In the genomic region with DNA sequence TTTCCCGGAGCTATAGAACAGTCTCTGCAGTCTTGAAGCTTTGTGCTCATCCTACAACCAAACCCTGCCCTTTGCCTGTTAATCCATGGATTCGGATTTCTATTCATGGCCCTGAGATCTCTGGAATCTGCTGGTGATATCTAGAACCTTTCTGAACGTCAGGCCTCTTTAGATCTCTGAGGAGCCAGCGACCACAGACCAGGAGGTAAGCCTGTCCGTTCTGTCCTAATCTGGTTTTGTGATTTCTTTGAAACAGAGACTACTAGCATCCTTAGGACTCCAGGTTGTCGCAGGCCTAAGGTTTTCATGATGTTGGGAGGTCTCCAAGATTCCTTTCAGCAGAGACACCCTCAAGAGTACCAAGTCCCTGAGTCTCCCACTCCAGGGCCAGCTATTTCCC, we compare ENCODE assay signal across 9 mouse cellular contexts. TPM values are rescaled to one million over a fixed set of nuclear protein-coding genes. Genes with fewer than 3 reads are reported as not detected.
DNase-seq lines count a peak whose midpoint lies in the region; ATAC-seq and TF ChIP-seq lines count a peak whose summit lies in the region.
"Had no signal": no experiment of that assay in that cellular context is flagged by ENCODE, and none has a peak within 500 bp of the region (broad histone marks: within the 10 kb centered on the region; RNA-seq: fewer than 3 reads in every experiment).

No protein-coding gene starts in this region.

- H3K27ac ChIP-seq in heart, embryonic 12.5 days (ENCODE audit: poor library complexity, severe bottlenecking): peak overlapping the region; percentile 97
- peak overlapping the region; percentile 28; the same call in 1 of the 2 replicates for H3K27ac ChIP-seq in MEL (ENCODE audit: control insufficient read depth, low read depth, low read length)
- H3K27ac ChIP-seq in forebrain, embryonic 12.5 days: peak overlapping the region; percentile 94
- peak overlapping the region; percentile 93 for H3K27ac ChIP-seq in limb, embryonic 10.5 days
- peak overlapping the region; percentile 93 for H3K27ac ChIP-seq in midbrain, postnatal 0 days (ENCODE audit: low read depth, low read length)

- peaks cover 4% of the 10 kb centered on the region for H3K79me2 ChIP-seq in MEL (ENCODE audit: control insufficient read depth, insufficient read depth, low read length, poor library complexity)

- TF ChIP-seq RAD21 in MEL (IDR thresholded peaks at IDR 0.05; ENCODE audit: low read depth, low read length): no peak

- no peak for TF ChIP-seq EP300 in MEL (IDR thresholded peaks at IDR 0.05; ENCODE audit: low read depth in 1 of 2, low read length in 2 of 2)

- WGBS in heart, embryonic 12.5 days: 20% methylated on average over 6 of the region's 6 CpGs
- 22% methylated on average over 6 of the region's 6 CpGs for WGBS in forebrain, embryonic 12.5 days
- 46% methylated on average over 6 of the region's 6 CpGs for WGBS in limb, embryonic 10.5 days
- 12% methylated on average over 6 of the region's 6 CpGs for WGBS in midbrain, postnatal 0 days

- peak overlapping the region; percentile 68 for H3K4me3 ChIP-seq in heart, embryonic 12.5 days
- H3K4me3 ChIP-seq in MEL (ENCODE audit: control insufficient read depth in 1 of 2, insufficient read depth in 1 of 2, low read depth in 2 of 2, low read length in 2 of 2): peak overlapping the region; percentile 76 to 95
- H3K4me3 ChIP-seq in forebrain, embryonic 12.5 days (replicated peaks): peak overlapping the region; percentile 69
- peak overlapping the region; percentile 70 for H3K4me3 ChIP-seq in limb, embryonic 10.5 days
- peak overlapping the region; percentile 72 for H3K4me3 ChIP-seq in midbrain, postnatal 0 days (ENCODE audit: low read depth, low read length)

- peak overlapping the region; percentile 86 for H3K4me2 ChIP-seq in heart, embryonic 12.5 days
- peak overlapping the region; percentile 87 for H3K4me2 ChIP-seq in forebrain, embryonic 12.5 days
- H3K4me2 ChIP-seq in midbrain, postnatal 0 days (ENCODE audit: low read depth, low read length, poor library complexity, severe bottlenecking): peak overlapping the region; percentile 61

- no peak for TF ChIP-seq POLR2A in MEL (IDR thresholded peaks at IDR 0.05; ENCODE audit: control insufficient read depth in 1 of 2, insufficient read depth in 1 of 2, low read depth in 1 of 2, low read length in 2 of 2, poor library complexity in 1 of 2)

- ATAC-seq in heart, embryonic 12.5 days (ENCODE audit: insufficient number of reproducible peaks, low FRiP score): no peak
- ATAC-seq in forebrain, embryonic 12.5 days (ENCODE audit: low FRiP score): no peak; the same call in none of the 2 replicates
- ATAC-seq in midbrain, postnatal 0 days (ENCODE audit: low FRiP score): peak; percentile 1; the same call in 1 of the 2 replicates

- peak overlapping the region; percentile 78 for H3K9ac ChIP-seq in heart, embryonic 12.5 days
- peak overlapping the region; percentile 72 for H3K9ac ChIP-seq in MEL (ENCODE audit: control insufficient read depth, low read depth, low read length, poor library complexity, severe bottlenecking)
- H3K9ac ChIP-seq in forebrain, embryonic 12.5 days: peak overlapping the region; percentile 56; the same call in 1 of the 2 replicates
- H3K9ac ChIP-seq in midbrain, postnatal 0 days (replicated peaks; ENCODE audit: low read length, poor library complexity, severe bottlenecking): peak overlapping the region; percentile 54

- H3K4me1 ChIP-seq in heart, embryonic 12.5 days (replicated peaks): peaks cover 39% of the 10 kb centered on the region
- H3K4me1 ChIP-seq in MEL (ENCODE audit: control insufficient read depth in 1 of 2, insufficient read depth in 2 of 2, low read length in 2 of 2): peaks cover 0 to 11% of the 10 kb centered on the region in 2 experiments; a peak in 2 of 4 replicates
- peaks cover 51% of the 10 kb centered on the region for H3K4me1 ChIP-seq in forebrain, embryonic 12.5 days
- H3K4me1 ChIP-seq in limb, embryonic 10.5 days: peaks cover 45% of the 10 kb centered on the region
- H3K4me1 ChIP-seq in midbrain, postnatal 0 days (ENCODE audit: insufficient read depth, low read length): peaks cover 10% of the 10 kb centered on the region; the same call in 1 of the 2 replicates

- TF ChIP-seq CTCF in MEL (IDR thresholded peaks at IDR 0.05 in 2 of 3, conservative IDR thresholded peaks at IDR 0.05 in 1 of 3; ENCODE audit: control insufficient read depth in 1 of 3, insufficient read depth in 1 of 3, low read depth in 2 of 3, low read length in 3 of 3, poor library complexity in 1 of 3, severe bottlenecking in 1 of 3): no peak
- TF ChIP-seq CTCF in midbrain, postnatal 0 days (IDR thresholded peaks at IDR 0.05): no peak

- no peak for DNase-seq in heart, adult 18-20 months
- no peak for DNase-seq in MEL (ENCODE audit: low read depth, low spot score)
- DNase-seq in limb, embryonic 10.5 days (ENCODE audit: low spot score): no peak
- no peak for DNase-seq in midbrain, postnatal 0 days (ENCODE audit: low spot score)
- DNase-seq in thymus, postnatal 25 days: no peak
- no peak for DNase-seq in Muller cell, postnatal 12 days (ENCODE audit: inconsistent ontology term)

- peaks cover 14% of the 10 kb centered on the region for H3K9me3 ChIP-seq in heart, embryonic 12.5 days (replicated peaks)
- H3K9me3 ChIP-seq in MEL (replicated peaks; ENCODE audit: insufficient read depth, low read length): no peaks in the 10 kb centered on the region
- peaks cover 7% of the 10 kb centered on the region for H3K9me3 ChIP-seq in forebrain, embryonic 12.5 days
- H3K9me3 ChIP-seq in limb, embryonic 10.5 days (replicated peaks): no peaks in the 10 kb centered on the region
- H3K9me3 ChIP-seq in midbrain, postnatal 0 days (ENCODE audit: low read length): no peaks in the 10 kb centered on the region

- H3K27me3 ChIP-seq in heart, embryonic 12.5 days (replicated peaks): peaks cover 9% of the 10 kb centered on the region; the same call in 1 of the 2 replicates
- H3K27me3 ChIP-seq in MEL (ENCODE audit: control insufficient read depth in 1 of 2, insufficient read depth in 2 of 2, low read length in 2 of 2): no peaks in the 10 kb centered on the region; a peak in 2 of 4 replicates
- H3K27me3 ChIP-seq in forebrain, embryonic 12.5 days: peaks cover 16% of the 10 kb centered on the region
- peaks cover 21% of the 10 kb centered on the region for H3K27me3 ChIP-seq in limb, embryonic 10.5 days (ENCODE audit: low read depth, poor library complexity, severe bottlenecking)
- no peaks in the 10 kb centered on the region for H3K27me3 ChIP-seq in midbrain, postnatal 0 days (ENCODE audit: insufficient read depth, low read length)

- H3K36me3 ChIP-seq in heart, embryonic 12.5 days: peaks cover 29% of the 10 kb centered on the region
- peaks cover 2 to 10% of the 10 kb centered on the region in 2 experiments; a peak in 3 of 4 replicates for H3K36me3 ChIP-seq in MEL (ENCODE audit: control insufficient read depth in 1 of 2, insufficient read depth in 2 of 2, low read length in 2 of 2)
- peaks cover 28% of the 10 kb centered on the region for H3K36me3 ChIP-seq in forebrain, embryonic 12.5 days (replicated peaks)
- H3K36me3 ChIP-seq in limb, embryonic 10.5 days: peaks cover 27% of the 10 kb centered on the region
- H3K36me3 ChIP-seq in midbrain, postnatal 0 days (ENCODE audit: insufficient read depth, low read length): 0 out of 2 replicates have a peak, but pooled peaks cover 6% of the 10 kb centered on the region

TF ChIP-seq in MEL, 35 proteins besides CTCF, POLR2A, EP300 and RAD21:
- TF ChIP-seq MAX (IDR thresholded peaks at IDR 0.05; ENCODE audit: low read length): no peak
- TF ChIP-seq MYC (IDR thresholded peaks at IDR 0.05; ENCODE audit: low read depth, low read length): no peak
- no peak for TF ChIP-seq ZC3H11A (IDR thresholded peaks at IDR 0.05; ENCODE audit: low read depth, low read length)
- no peak for TF ChIP-seq TCF12 (IDR thresholded peaks at IDR 0.05; ENCODE audit: low read depth, low read length)
- TF ChIP-seq ZMIZ1 (IDR thresholded peaks at IDR 0.05; ENCODE audit: low read depth, low read length): peak; percentile 26; the same call in 1 of the 2 replicates
- TF ChIP-seq MAFK (IDR thresholded peaks at IDR 0.05; ENCODE audit: borderline replicate concordance, low read depth, low read length): no peak
- no peak for TF ChIP-seq MYB (IDR thresholded peaks at IDR 0.05; ENCODE audit: low read depth, low read length)

RNA-seq across cellular contexts. Expression of a gene that starts 0.4 kb away (rescaled TPM):
- polyA plus RNA-seq in heart, embryonic 12.5 days (2016; fragmentation: Nextera tagmentation; extraction: Ambion mirVana): 24.7 and 24.9 TPM in 2 replicates
- 10 to 100 TPM; 32.3 to 34.8 TPM for total RNA-seq in heart, adult 18-20 months (2021)
- total RNA-seq in MEL (2012; rRNA removed): 6.2 and 6.6 TPM in 2 replicates
- polyA plus RNA-seq in MEL (2012; ENCODE audit: insufficient read depth in 1 of 2, insufficient read length in 2 of 2, low read depth in 1 of 2, low replicate concordance in 2 of 2, missing spikeins in 1 of 2): 1 to 10 TPM in 1 of 2 experiments, not detected in 1; 5.9 TPM
- polyA plus RNA-seq in forebrain, embryonic 12.5 days (2016; fragmentation: Nextera tagmentation; extraction: Ambion mirVana): 25.8 and 38.1 TPM in 2 replicates
- 20.2 and 24.6 TPM in 2 replicates for polyA plus RNA-seq in limb, embryonic 10.5 days (2016; fragmentation: Nextera tagmentation; extraction: Ambion mirVana)
- total RNA-seq in midbrain, postnatal 0 days (2014; rRNA removed): 53.8 and 66.9 TPM in 2 replicates
- polyA plus RNA-seq in midbrain, postnatal 0 days (2015; fragmentation: Nextera tagmentation; extraction: Ambion mirVana): 27.2 and 27.7 TPM in 2 replicates

RNA-seq across cellular contexts. Expression of a gene that starts 25.9 kb away (rescaled TPM):
- 112 and 115 TPM in 2 replicates for polyA plus RNA-seq in heart, embryonic 12.5 days (2016; fragmentation: Nextera tagmentation; extraction: Ambion mirVana)
- total RNA-seq in heart, adult 18-20 months (2021): 10 to 100 TPM; 41.9 to 46.0 TPM
- total RNA-seq in MEL (2012; rRNA removed): 90.0 and 97.2 TPM in 2 replicates
- 100 to 1,000 TPM; 148 to 366 TPM for polyA plus RNA-seq in MEL (2012; ENCODE audit: insufficient read depth in 1 of 2, insufficient read length in 2 of 2, low read depth in 1 of 2, low replicate concordance in 2 of 2, missing spikeins in 1 of 2)
- 256 and 266 TPM in 2 replicates for polyA plus RNA-seq in forebrain, embryonic 12.5 days (2016; fragmentation: Nextera tagmentation; extraction: Ambion mirVana)
- polyA plus RNA-seq in limb, embryonic 10.5 days (2016; fragmentation: Nextera tagmentation; extraction: Ambion mirVana): 219 and 255 TPM in 2 replicates
- 98.0 and 113 TPM in 2 replicates for total RNA-seq in midbrain, postnatal 0 days (2014; rRNA removed)
- 157 and 162 TPM in 2 replicates for polyA plus RNA-seq in midbrain, postnatal 0 days (2015; fragmentation: Nextera tagmentation; extraction: Ambion mirVana)

RNA-seq across cellular contexts. Expression of a gene that starts 37.4 kb away (rescaled TPM):
- 56.9 and 57.6 TPM in 2 replicates for polyA plus RNA-seq in heart, embryonic 12.5 days (2016; fragmentation: Nextera tagmentation; extraction: Ambion mirVana)
- 100 to 1,000 TPM; 126 to 148 TPM for total RNA-seq in heart, adult 18-20 months (2021)
- total RNA-seq in MEL (2012; rRNA removed): not detected in 2 replicates
- not detected for polyA plus RNA-seq in MEL (2012; ENCODE audit: insufficient read depth in 1 of 2, insufficient read length in 2 of 2, low read depth in 1 of 2, low replicate concordance in 2 of 2, missing spikeins in 1 of 2)
- polyA plus RNA-seq in forebrain, embryonic 12.5 days (2016; fragmentation: Nextera tagmentation; extraction: Ambion mirVana): 1.6 and 1.9 TPM in 2 replicates
- polyA plus RNA-seq in limb, embryonic 10.5 days (2016; fragmentation: Nextera tagmentation; extraction: Ambion mirVana): 1.5 and 1.8 TPM in 2 replicates
- total RNA-seq in midbrain, postnatal 0 days (2014; rRNA removed): 0.66 and 1.1 TPM in 2 replicates
- polyA plus RNA-seq in midbrain, postnatal 0 days (2015; fragmentation: Nextera tagmentation; extraction: Ambion mirVana): 2.7 and 3.1 TPM in 2 replicates
- total RNA-seq: hematopoietic stem cell, adult 5-6 weeks had no signal

Comparison
In these comparisons a context has a peak if more than half of its experiments do, and no peak if none do; other contexts are left out.
1. H3K27ac ChIP-seq: peak in every context shown above with its lines; median percentile 97 in heart, embryonic 12.5 days; 94 in forebrain, embryonic 12.5 days; 93 in limb, embryonic 10.5 days; 93 in midbrain, postnatal 0 days; 28 in MEL.
2. RNA of a gene that starts 37.4 kb away (polyA plus RNA-seq): 56.9 to 57.6 TPM in heart, embryonic 12.5 days; 2.7 to 3.1 TPM in midbrain, postnatal 0 days, 1.6 to 1.9 TPM in forebrain, embryonic 12.5 days, 1.5 to 1.8 TPM in limb, embryonic 10.5 days and not detected in MEL; every median in the first group is over 10 times any median in the second.
3. Peak in every context shown above with its lines, with median percentiles within 50 percentile points of each other: H3K4me2 ChIP-seq, H3K4me3 ChIP-seq and H3K9ac ChIP-seq.